8 mouse cellular contexts compared by ENCODE assay signal in the genomic region with DNA sequence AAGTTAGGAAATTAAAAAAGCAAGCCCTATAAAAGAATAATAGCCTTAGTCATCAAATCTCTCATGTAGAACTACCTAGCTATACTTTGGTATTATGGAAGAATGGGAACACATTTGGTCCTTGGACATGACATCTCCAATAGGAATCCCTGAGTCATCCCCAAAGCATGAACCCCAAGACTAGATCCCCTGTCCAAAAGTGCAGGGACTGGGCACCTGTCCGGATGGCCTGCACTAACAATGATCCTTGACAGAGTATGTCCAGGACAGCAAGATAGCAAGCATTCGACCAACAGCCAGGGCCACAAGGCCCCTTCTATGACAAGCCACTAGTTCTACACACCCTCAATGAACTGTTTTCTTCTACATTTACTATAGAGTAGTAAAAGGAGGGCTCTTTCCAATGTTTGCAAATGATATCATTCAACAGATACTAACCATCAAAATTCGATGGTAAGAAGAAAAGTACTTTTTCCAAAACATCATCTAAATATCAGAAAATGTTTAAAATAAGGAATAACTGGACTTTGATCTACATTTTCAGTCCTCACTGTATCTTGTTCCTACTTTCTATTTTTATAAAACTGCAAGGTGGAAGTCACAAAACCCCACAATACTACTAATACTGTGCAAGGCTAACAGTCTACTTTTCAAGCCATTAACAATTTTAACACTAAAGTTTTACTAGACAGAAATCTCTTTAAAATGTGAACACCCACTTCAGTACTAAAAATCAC. TPM values are rescaled to one million over a fixed set of nuclear protein-coding genes. Genes with fewer than 3 reads are reported as not detected.
A peak's percentile ranks its signal among the peaks of the same experiment; 100 is the strongest.
DNase-seq lines count a peak whose midpoint lies in the region; ATAC-seq lines count a peak whose summit lies in the region.

No protein-coding gene starts in this region.

- ATAC-seq in megakaryocyte, adult 5-6 weeks (ENCODE audit: poor library complexity, severe bottlenecking), result no peak
- ATAC-seq in forebrain, embryonic 12.5 days (ENCODE audit: low FRiP score), result no peak
- no peak for ATAC-seq in limb, embryonic 15.5 days (ENCODE audit: insufficient number of reproducible peaks, low FRiP score, low TSS enrichment, low read depth)
- ATAC-seq in stomach, embryonic 16.5 days (ENCODE audit: insufficient read depth, low FRiP score), result no peak

- H3K9me3 ChIP-seq in megakaryocyte, embryonic 14.5 days, result no peaks in the 10 kb centered on the region
- H3K9me3 ChIP-seq in forebrain, embryonic 12.5 days, result no peaks in the 10 kb centered on the region
- no peaks in the 10 kb centered on the region for H3K9me3 ChIP-seq in limb, embryonic 15.5 days
- no peaks in the 10 kb centered on the region for H3K9me3 ChIP-seq in stomach, embryonic 16.5 days (replicated peaks; ENCODE audit: control insufficient read depth, low read length)

- peaks cover 52% of the 10 kb centered on the region for H3K4me1 ChIP-seq in megakaryocyte, embryonic 14.5 days
- H3K4me1 ChIP-seq in forebrain, embryonic 12.5 days, result peaks cover 20% of the 10 kb centered on the region
- peaks cover 3% of the 10 kb centered on the region for H3K4me1 ChIP-seq in limb, embryonic 15.5 days
- H3K4me1 ChIP-seq in stomach, embryonic 16.5 days (ENCODE audit: control insufficient read depth, insufficient read depth, low read length), result peaks cover 16% of the 10 kb centered on the region

- intact Hi-C loops in left cerebral cortex, postnatal 25 days (cut with DNase I), result loop anchor here (2.0 to 10.0 kb wide), 3 partner anchors 19 to 591 kb away; a partner anchor contains a TSS

- H3K9ac ChIP-seq in forebrain, embryonic 12.5 days, result no peak overlapping the region
- H3K9ac ChIP-seq in limb, embryonic 15.5 days, result no peak overlapping the region
- 0 out of 2 replicates have a peak overlapping the region, but pooled peaks have one; percentile 39 for H3K9ac ChIP-seq in stomach, embryonic 16.5 days (ENCODE audit: low read length)

- peaks cover 17% of the 10 kb centered on the region for H3K36me3 ChIP-seq in megakaryocyte, embryonic 14.5 days (replicated peaks; ENCODE audit: low read length)
- no peaks in the 10 kb centered on the region for H3K36me3 ChIP-seq in forebrain, embryonic 12.5 days (replicated peaks)
- no peaks in the 10 kb centered on the region for H3K36me3 ChIP-seq in limb, embryonic 15.5 days
- no peaks in the 10 kb centered on the region for H3K36me3 ChIP-seq in stomach, embryonic 16.5 days (ENCODE audit: control insufficient read depth, insufficient read depth, low read length)

- H3K4me2 ChIP-seq in forebrain, embryonic 12.5 days, result peak overlapping the region; percentile 52
- peak overlapping the region; percentile 70 for H3K4me2 ChIP-seq in limb, embryonic 15.5 days
- peak overlapping the region; percentile 64 for H3K4me2 ChIP-seq in stomach, embryonic 16.5 days (ENCODE audit: low read depth, low read length)

- H3K27ac ChIP-seq in forebrain, embryonic 12.5 days, result no peak overlapping the region
- H3K27ac ChIP-seq in limb, embryonic 15.5 days, result no peak overlapping the region; the same call in 1 of the 2 replicates
- no peak overlapping the region for H3K27ac ChIP-seq in stomach, embryonic 16.5 days (ENCODE audit: low read length)

- no peaks in the 10 kb centered on the region for H3K27me3 ChIP-seq in megakaryocyte, embryonic 14.5 days (replicated peaks)
- H3K27me3 ChIP-seq in forebrain, embryonic 12.5 days, result no peaks in the 10 kb centered on the region
- no peaks in the 10 kb centered on the region for H3K27me3 ChIP-seq in limb, embryonic 15.5 days
- no peaks in the 10 kb centered on the region for H3K27me3 ChIP-seq in stomach, embryonic 16.5 days (ENCODE audit: control insufficient read depth, insufficient read depth, low read length)

- 68% methylated on average over 3 of the region's 3 CpGs for WGBS in forebrain, embryonic 12.5 days
- 70% methylated on average over 3 of the region's 3 CpGs for WGBS in limb, embryonic 15.5 days
- 51% methylated on average over 3 of the region's 3 CpGs for WGBS in stomach, embryonic 16.5 days

- peak overlapping the region; percentile 95 for H3K4me3 ChIP-seq in megakaryocyte, embryonic 14.5 days (replicated peaks)
- peak overlapping the region; percentile 88 for H3K4me3 ChIP-seq in forebrain, embryonic 12.5 days (replicated peaks)
- peak overlapping the region; percentile 97 for H3K4me3 ChIP-seq in limb, embryonic 15.5 days
- H3K4me3 ChIP-seq in stomach, embryonic 16.5 days (replicated peaks; ENCODE audit: low read length), result peak overlapping the region; percentile 81

- DNase-seq in left cerebral cortex, postnatal 25 days (ENCODE audit: low spot score in 2 of 2), result no peak
- no peak for DNase-seq in right cerebral cortex, postnatal 25 days
- DNase-seq in spleen, adult 12 weeks (ENCODE audit: low spot score), result no peak

RNA-seq across cellular contexts. Expression of a gene that starts 2.0 kb away (rescaled TPM):
- 20.9 and 34.8 TPM in 2 replicates for polyA plus RNA-seq in megakaryocyte, embryonic 14.5 days (2012; ENCODE audit: insufficient read depth, low replicate concordance)
- total RNA-seq in megakaryocyte, adult 5-6 weeks (2015), result 86.4 and 89.9 TPM in 2 replicates
- total RNA-seq in megakaryocyte, adult 5-6 weeks (2017), result 35.2 and 48.5 TPM in 2 replicates
- 30.4 and 32.1 TPM in 2 replicates for polyA plus RNA-seq in forebrain, embryonic 12.5 days (2016; fragmentation: Nextera tagmentation; extraction: Ambion mirVana)
- 20.0 and 21.8 TPM in 2 replicates for polyA plus RNA-seq in limb, embryonic 15.5 days (2015; fragmentation: Nextera tagmentation; extraction: Ambion mirVana)
- 11.6 and 15.0 TPM in 2 replicates for polyA plus RNA-seq in stomach, embryonic 16.5 days (2015; fragmentation: Nextera tagmentation; extraction: Ambion mirVana)
- 10 to 100 TPM; 38.1 to 38.8 TPM for total RNA-seq in left cerebral cortex, postnatal 25 days (2021)
